Mouse (Mus musculus) forelimb bud, embryonic 11.5 days (tissue): Measurements from ENCODE around the gene Tas2r143.

Source experiments
- DNase-seq: peaks from one replicate; pipeline ENCODE4 v3.0.0-alpha.2; 2012; ENCODE audit warnings: low read depth, low spot score

Gene Tas2r143

GRCm38 (mm10) chr6:42397041-42397657, 2.9 kb upstream of the Tas2r143 start:
- DNase-seq: no peak

DNA sequence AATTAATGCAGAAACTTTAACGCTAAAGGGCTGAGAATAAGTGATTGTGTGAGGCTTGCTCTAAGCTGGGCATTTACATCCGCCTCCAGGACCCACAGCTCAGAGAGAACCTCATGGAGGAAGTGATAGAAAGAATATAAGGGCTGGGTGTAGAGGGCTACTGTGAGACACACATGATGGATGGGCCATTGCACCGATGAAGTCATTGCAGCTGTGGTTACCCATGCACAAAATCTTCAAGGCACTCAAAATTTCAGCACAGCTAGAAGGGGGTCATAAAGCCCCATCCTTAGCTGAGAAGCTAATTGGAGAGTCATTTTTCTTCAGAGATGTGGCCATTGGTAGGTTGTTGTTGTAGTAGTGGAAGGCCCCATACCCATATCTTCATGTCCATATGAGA, 1.8 kb upstream of the Tas2r143 start:
- DNase-seq: no peak

GRCm38 (mm10) chr6:42398998-42399397, 1.0 kb upstream of the Tas2r143 start:
- DNase-seq: no peak

- DNase-seq: no peak
These were observed 5.1 kb downstream of the Tas2r143 start, which contains the start of gene Tas2r135 for GRCm38 (mm10) chr6:42405134-42405533. TSS of gene Tas2r135 (plus strand) at chr6:42405434.

DNA sequence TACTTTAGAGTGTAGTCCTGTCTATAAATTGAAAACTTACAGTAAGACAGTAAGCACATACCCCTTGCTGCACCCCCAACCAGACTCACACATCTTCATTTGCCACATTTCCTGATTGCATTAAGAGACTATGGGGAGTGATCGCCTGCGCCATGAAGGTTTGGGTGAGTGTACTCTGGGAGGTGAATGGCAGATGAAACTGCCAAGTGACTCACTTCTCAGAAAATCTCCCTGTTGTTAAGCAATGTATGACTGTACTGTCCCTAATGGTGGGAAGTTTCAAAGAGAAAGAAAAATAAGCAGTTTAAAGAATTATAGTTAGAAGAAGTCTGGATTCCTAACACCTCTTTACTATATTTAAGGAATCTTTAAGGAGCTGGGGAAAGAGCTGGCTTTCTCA, 19.4 kb downstream of the Tas2r143 start:
- no peak for DNase-seq

DNA sequence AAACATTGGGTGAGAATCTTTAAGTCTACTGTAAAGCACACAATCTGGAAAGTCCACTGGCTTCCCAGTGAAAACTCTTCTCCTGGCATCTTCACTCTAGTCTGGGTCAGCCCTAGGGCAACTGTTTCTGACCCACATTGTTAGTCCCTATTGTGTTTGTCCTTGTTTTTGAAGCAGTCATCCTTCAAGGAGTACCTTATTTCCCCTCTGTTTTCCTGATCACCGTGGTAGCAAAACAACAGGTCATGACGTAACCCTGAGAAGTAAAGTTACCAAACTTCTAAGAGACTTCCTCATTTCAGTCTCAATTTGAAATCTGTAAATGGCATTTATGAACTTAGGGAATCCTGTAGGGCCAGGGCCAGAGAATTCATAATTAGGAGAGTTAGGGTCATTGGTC, 21.4 kb downstream of the Tas2r143 start:
- DNase-seq: no peak

DNA sequence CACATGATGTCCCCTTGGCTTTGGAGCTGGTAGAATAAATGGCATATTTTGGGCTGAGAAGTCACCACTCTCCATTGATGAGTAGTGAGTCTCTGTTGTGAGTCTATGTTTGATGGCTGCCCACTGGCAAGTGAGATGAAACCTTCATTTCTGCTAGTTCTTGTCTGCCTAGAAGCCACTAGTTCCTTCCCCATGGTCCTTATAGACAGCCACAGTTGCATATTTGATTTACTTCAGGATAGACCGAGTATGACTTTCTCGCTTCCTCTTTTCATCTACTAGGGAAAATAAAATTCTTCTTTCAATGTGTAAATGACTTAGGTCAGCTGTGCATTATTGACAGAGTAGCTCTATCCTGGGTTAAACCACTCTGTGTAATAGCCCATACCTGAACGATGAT, 24.4 kb downstream of the Tas2r143 start:
- no peak for DNase-seq

DNA sequence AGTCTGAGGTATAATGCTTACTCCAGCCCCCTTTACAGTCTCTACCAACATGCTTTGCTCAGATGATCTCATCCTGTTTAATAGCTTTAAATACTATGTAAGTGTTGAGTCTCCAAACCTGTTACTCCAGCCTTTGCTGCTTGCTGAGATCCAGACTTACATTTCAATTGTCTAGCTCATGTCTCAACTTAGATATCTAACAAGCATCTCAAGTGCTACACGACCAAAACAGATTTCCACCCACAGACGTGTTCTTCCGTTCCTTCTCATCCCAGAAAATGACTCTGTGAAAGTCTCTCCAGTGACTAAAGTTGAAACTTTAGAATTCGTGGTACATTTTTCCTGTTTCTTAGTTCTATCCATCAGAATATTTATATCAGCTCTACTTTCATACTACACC, 26.3 kb downstream of the Tas2r143 start:
- DNase-seq: no peak

- no peak for DNase-seq
These were observed 33.5 kb downstream of the Tas2r143 start for GRCm38 (mm10) chr6:42433554-42433953.

GRCm38 (mm10) chr6:42434446-42434845, 34.4 kb downstream of the Tas2r143 start, which contains the start of gene Tas2r126:
TSS of gene Tas2r126 (plus strand) at chr6:42434535.
- DNase-seq: no peak

- no peak for DNase-seq
These were observed 35.5 kb downstream of the Tas2r143 start for GRCm38 (mm10) chr6:42435490-42435889.

DNA sequence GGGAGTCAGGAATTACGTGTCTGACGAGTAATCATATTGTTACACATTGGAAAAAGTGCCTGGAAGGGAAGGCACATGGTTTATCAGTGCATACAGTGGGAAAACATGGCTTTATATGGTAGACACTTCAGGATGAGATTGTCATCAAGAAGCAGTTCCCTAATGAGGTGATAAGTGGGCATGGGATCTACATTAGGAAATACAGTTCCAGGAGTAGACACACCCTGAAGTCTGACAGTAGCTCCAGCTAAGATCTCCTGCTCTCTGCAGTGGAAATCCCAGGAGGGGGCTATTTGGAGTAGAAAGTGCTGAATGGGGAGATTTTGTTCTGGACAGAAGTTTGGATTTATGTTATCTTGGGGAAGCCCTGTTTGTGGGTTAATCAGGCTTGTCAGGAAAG, 41.4 kb downstream of the Tas2r143 start:
- DNase-seq: no peak

GRCm38 (mm10) chr6:42444491-42444890, 44.5 kb downstream of the Tas2r143 start:
- no peak for DNase-seq

GRCm38 (mm10) chr6:42447381-42447780, 47.3 kb downstream of the Tas2r143 start:
- DNase-seq: no peak
